Mouse (Mus musculus) kidney, embryonic 16.5 days (tissue): ENCODE results near the gene AI854703. TPM values are rescaled to one million over a fixed set of nuclear protein-coding genes. Genes with fewer than 3 reads are reported as not detected.

Source experiments
- ATAC-seq: fragments of 200-750 bp; cut with Nextera tagmentation; 2 replicates; pipeline ENCODE4 v1.8.0; 2017; ENCODE audit warnings: moderate TSS enrichment; ENCODE audit not compliant: low FRiP score, low TSS enrichment
- H3K27ac ChIP-seq: fragments of 300-500 bp; sonication (generic); 2 replicates; pipeline ENCODE4 v1.5.1; 2014; ENCODE audit warnings: low read length
- H3K27me3 ChIP-seq: fragments of 300-500 bp; sonication (generic); 2 replicates; pipeline ENCODE4 v1.6.1; 2014; ENCODE audit warnings: low read length, control low read depth, mixed read lengths; ENCODE audit not compliant: insufficient read depth
- H3K36me3 ChIP-seq: fragments of 300-500 bp; sonication (generic); 2 replicates; pipeline ENCODE4 v1.6.1; 2014; ENCODE audit warnings: low read length, control low read depth, mixed read lengths; ENCODE audit not compliant: insufficient read depth
- H3K4me1 ChIP-seq: fragments of 300-500 bp; sonication (generic); 2 replicates; pipeline ENCODE4 v1.6.1; 2014; ENCODE audit warnings: low read length, control low read depth, mixed read lengths; ENCODE audit not compliant: insufficient read depth
- H3K4me2 ChIP-seq: fragments of 300-500 bp; sonication (generic); replicated peaks from 2 replicates; pipeline ENCODE4 v1.6.1; 2014; ENCODE audit warnings: low read depth, low read length
- H3K4me3 ChIP-seq: fragments of 300-500 bp; sonication (generic); 2 replicates; pipeline ENCODE4 v1.5.1; 2014; ENCODE audit warnings: mild to moderate bottlenecking, low read length
- H3K9ac ChIP-seq: fragments of 300-500 bp; sonication (generic); replicated peaks from 2 replicates; pipeline ENCODE4 v1.6.1; 2014; ENCODE audit warnings: low read length
- H3K9me3 ChIP-seq: fragments of 300-500 bp; sonication (generic); 2 replicates; pipeline ENCODE4 v1.6.1; 2016; ENCODE audit warnings: low read length, control low read depth
- WGBS: fragments of 180-500 bp; shearing (Covaris S2); extraction: QIAGEN DNeasy Blood & Tissue Kit; methylation state at CpG from one replicate; pipeline ENCODE4 v1.1.7; 2014; 5-methylcytosine and 5-hydroxymethylcytosine counted together
- polyA plus RNA-seq: library from polyadenylated mRNA; unstranded; fragments of >200 nt; fragmentation: Nextera tagmentation; extraction: Ambion mirVana; gene quantifications from 2 replicates; pipeline ENCODE4 v1.2.1, GENCODE M21; 2015

Gene AI854703
- polyA plus RNA-seq, 1 experiment from 2014 or later, result 5.4 TPM

GRCm38 (mm10) chr6:48594043-48594738 lies 32.4 kb upstream of the AI854703 start:
- peak overlapping the region; percentile 94 for H3K27ac ChIP-seq
- peak overlapping the region; percentile 93 for H3K9ac ChIP-seq
- peaks cover 24% of the 10 kb centered on the region for H3K9me3 ChIP-seq
- peak overlapping the region; percentile 73 for H3K4me3 ChIP-seq
- H3K4me1 ChIP-seq, result peaks cover 28% of the 10 kb centered on the region
- ATAC-seq, result peak; percentile 64
- no peaks in the 10 kb centered on the region for H3K27me3 ChIP-seq
- peaks cover 39% of the 10 kb centered on the region for H3K36me3 ChIP-seq
- H3K4me2 ChIP-seq, result peak overlapping the region; percentile 81
- 2% methylated on average over 41 of the region's 41 CpGs for WGBS

GRCm38 (mm10) chr6:48595278-48595677 lies 31.3 kb upstream of the AI854703 start:
- Histone ChIP-seq H3K9me3 (peaks cover 24% of the 10 kb centered on the region), H3K4me1 (peaks cover 26% of the 10 kb centered on the region), H3K9ac (peak overlapping the region; percentile 93), H3K27ac (peak overlapping the region; percentile 94; the same call in 1 of the 2 replicates), H3K36me3 (peaks cover 50% of the 10 kb centered on the region), H3K4me2 (peak overlapping the region; percentile 81), H3K4me3 (peak overlapping the region; percentile 73), H3K27me3 (no peaks in the 10 kb centered on the region)
- ATAC-seq, result no peak
- WGBS, result 50% methylated on average over 1 of the region's 1 CpGs

- ATAC-seq, result no peak
- H3K4me1 ChIP-seq, result peaks cover 28% of the 10 kb centered on the region
- 96% methylated on average over 45 of the region's 45 CpGs for WGBS
Observed at GRCm38 (mm10) chr6:48596545-48597232, 29.9 kb upstream of the AI854703 start.

GRCm38 (mm10) chr6:48597233-48597625 lies 29.3 kb upstream of the AI854703 start:
- H3K36me3 ChIP-seq, result peaks cover 54% of the 10 kb centered on the region
- peaks cover 24% of the 10 kb centered on the region for H3K9me3 ChIP-seq
- H3K4me1 ChIP-seq, result peaks cover 27% of the 10 kb centered on the region
- H3K4me3 ChIP-seq, result no peak overlapping the region
- no peaks in the 10 kb centered on the region for H3K27me3 ChIP-seq
- H3K4me2 ChIP-seq, result no peak overlapping the region
- ATAC-seq, result no peak
- H3K27ac ChIP-seq, result no peak overlapping the region
- WGBS, result 96% methylated on average over 27 of the region's 27 CpGs
- H3K9ac ChIP-seq, result no peak overlapping the region

More at GRCm38 (mm10) chr6:48596545-48597232, 29.9 kb upstream of the AI854703 start:
- Histone ChIP-seq H3K4me2 (no peak overlapping the region), H3K27me3 (no peaks in the 10 kb centered on the region), H3K36me3 (peaks cover 54% of the 10 kb centered on the region), H3K9me3 (peaks cover 24% of the 10 kb centered on the region), H3K4me3 (no peak overlapping the region), H3K9ac (no peak overlapping the region), H3K27ac (no peak overlapping the region)

- WGBS, result 82% methylated on average over 1 of the region's 1 CpGs
- no peak for ATAC-seq
- peaks cover 50% of the 10 kb centered on the region for H3K36me3 ChIP-seq
- no peaks in the 10 kb centered on the region for H3K27me3 ChIP-seq
- no peak overlapping the region for H3K27ac ChIP-seq
- H3K4me1 ChIP-seq, result peaks cover 15% of the 10 kb centered on the region
- no peak overlapping the region for H3K4me3 ChIP-seq
- H3K9ac ChIP-seq, result no peak overlapping the region; the same call in 1 of the 2 replicates
- no peak overlapping the region for H3K4me2 ChIP-seq
- H3K9me3 ChIP-seq, result peaks cover 24% of the 10 kb centered on the region
Observed at GRCm38 (mm10) chr6:48600594-48600993, 26.0 kb upstream of the AI854703 start.

- peak within 1 kb of the TSS; percentile 89 for H3K9ac ChIP-seq
- peak; percentile 99 for ATAC-seq
- peaks cover 41% of the 10 kb centered on the region for H3K36me3 ChIP-seq
- H3K4me1 ChIP-seq, result peaks cover 15% of the 10 kb centered on the region
- H3K4me2 ChIP-seq, result peak within 1 kb of the TSS; percentile 79
- no peaks in the 10 kb centered on the region for H3K27me3 ChIP-seq
- peak within 1 kb of the TSS; percentile 87 for H3K4me3 ChIP-seq
- H3K27ac ChIP-seq, result peak within 1 kb of the TSS; percentile 89
- WGBS, result 3% methylated on average over 42 of the region's 42 CpGs
- peaks cover 17% of the 10 kb centered on the region for H3K9me3 ChIP-seq
Observed at GRCm38 (mm10) chr6:48601271-48602079, 25.1 kb upstream of the AI854703 start, which contains the start of gene Zfp775. Gene Zfp775 (plus strand): TSS chr6:48602063.

GRCm38 (mm10) chr6:48602080-48602741 lies 24.4 kb upstream of the AI854703 start:
- under 1% methylated on average over 28 of the region's 28 CpGs for WGBS
- peak; percentile 78 for ATAC-seq

GRCm38 (mm10) chr6:48608124-48608523 lies 18.4 kb upstream of the AI854703 start:
- no peaks in the 10 kb centered on the region for H3K9me3 ChIP-seq
- H3K4me1 ChIP-seq, result no peaks in the 10 kb centered on the region
- no peaks in the 10 kb centered on the region for H3K27me3 ChIP-seq
- no peak overlapping the region for H3K9ac ChIP-seq
- H3K36me3 ChIP-seq, result no peaks in the 10 kb centered on the region
- 32% methylated on average over 2 of the region's 2 CpGs for WGBS
- H3K4me2 ChIP-seq, result no peak overlapping the region
- H3K4me3 ChIP-seq, result no peak overlapping the region
- ATAC-seq, result no peak
- H3K27ac ChIP-seq, result no peak overlapping the region

More at GRCm38 (mm10) chr6:48602080-48602741, 24.4 kb upstream of the AI854703 start:
- H3K4me2 ChIP-seq, result peak overlapping the region; percentile 79
- H3K9me3 ChIP-seq, result peaks cover 10% of the 10 kb centered on the region
- no peaks in the 10 kb centered on the region for H3K27me3 ChIP-seq
- H3K36me3 ChIP-seq, result peaks cover 34% of the 10 kb centered on the region
- peaks cover 15% of the 10 kb centered on the region for H3K4me1 ChIP-seq
- peak overlapping the region; percentile 76 for H3K27ac ChIP-seq
- peak overlapping the region; percentile 89 for H3K9ac ChIP-seq
- H3K4me3 ChIP-seq, result peak overlapping the region; percentile 87

GRCm38 (mm10) chr6:48609512-48609911 lies 17.1 kb upstream of the AI854703 start:
- no peaks in the 10 kb centered on the region for H3K4me1 ChIP-seq
- no peak overlapping the region for H3K27ac ChIP-seq
- H3K4me3 ChIP-seq, result no peak overlapping the region
- no peak overlapping the region for H3K9ac ChIP-seq
- no peaks in the 10 kb centered on the region for H3K27me3 ChIP-seq
- no peak overlapping the region for H3K4me2 ChIP-seq
- WGBS, result 62% methylated on average over 7 of the region's 7 CpGs
- no peak for ATAC-seq
- no peaks in the 10 kb centered on the region for H3K9me3 ChIP-seq
- peaks cover 9% of the 10 kb centered on the region for H3K36me3 ChIP-seq
